Mouse (Mus musculus) G1E (cell line): Measurements from ENCODE around the gene D3Ertd751e. TPM values are rescaled to one million over a fixed set of nuclear protein-coding genes. Genes with fewer than 3 reads are reported as not detected.

ENCODE experiments used
- ATAC-seq: 2 replicates; pipeline ENCODE4 v1.8.0; 2016; ENCODE audit warnings: mild to moderate bottlenecking; ENCODE audit not compliant: insufficient number of reproducible peaks, poor library complexity, low FRiP score, severe bottlenecking; ENCODE audit errors: extremely low read depth
- DNase-seq: peaks from one replicate; pipeline ENCODE4 v3.0.0; 2012; ENCODE audit warnings: low spot score
- H3K27me3 ChIP-seq: 2 replicates; pipeline ENCODE4 v1.6.1; 2012; ENCODE audit warnings: mild to moderate bottlenecking, low read length, inconsistent platforms; ENCODE audit not compliant: insufficient read depth
- H3K36me3 ChIP-seq: replicated peaks from 2 replicates; pipeline ENCODE3; 2012; ENCODE audit warnings: mild to moderate bottlenecking, inconsistent platforms
- H3K4me1 ChIP-seq: 2 replicates; pipeline ENCODE4 v1.6.1; 2012; ENCODE audit warnings: low read depth, low read length, inconsistent platforms, mixed read lengths; ENCODE audit not compliant: insufficient read depth
- H3K4me3 ChIP-seq: 2 replicates; pipeline ENCODE4 v1.5.1; 2012; ENCODE audit warnings: low read depth, mild to moderate bottlenecking, inconsistent platforms, low read length, moderate library complexity, mixed read lengths
- H3K9me3 ChIP-seq: replicated peaks from 2 replicates; pipeline ENCODE4 v1.6.1; 2012; ENCODE audit warnings: inconsistent platforms
- CTCF ChIP-seq: IDR thresholded peaks from 2 replicates; pipeline ENCODE4 v1.5.1; 2012; ENCODE audit warnings: low read depth, low read length, inconsistent platforms, mixed read lengths
- GATA1 ChIP-seq: IDR thresholded peaks from 2 replicates; pipeline ENCODE4 v1.6.1; 2012; ENCODE audit warnings: borderline replicate concordance, low read length, inconsistent platforms, mixed read lengths
- GATA2 ChIP-seq: IDR thresholded peaks from 2 replicates; pipeline ENCODE4 v1.6.1; 2012; ENCODE audit warnings: low read depth, low read length, inconsistent platforms, borderline replicate concordance
- POLR2AphosphoS5 ChIP-seq: IDR thresholded peaks from 2 replicates; pipeline ENCODE4 v1.6.1; 2012; ENCODE audit warnings: low read depth, low read length, inconsistent platforms; ENCODE audit not compliant: insufficient replicate concordance
- TAL1 ChIP-seq: conservative IDR thresholded peaks from 2 replicates; pipeline ENCODE4 v1.6.1; 2012; ENCODE audit warnings: low read depth, low read length, inconsistent platforms, mixed read lengths
- polyA plus RNA-seq: library from polyadenylated mRNA; stranded (reverse); fragments of >175 nt; gene quantifications from 2 replicates; pipeline ENCODE4 v1.2.3, GENCODE M21; 2012
- total RNA-seq, 2 experiments: library from RNA; stranded (forward) in 1 of 2; stranded (reverse) in 1 of 2; fragments of 200-1000 nt in 1 of 2; fragments of >200 nt in 1 of 2; fragmentation: Nextera tagmentation in 1 of 2; gene quantifications; 2 replicates each; pipeline ENCODE4 v1.2.3; 2014 to 2017

D3Ertd751e gene
- total and polyA plus RNA-seq, 3 experiments = 1.3 to 23.5 (median 15.1) TPM

- no peak overlapping the region for H3K4me3 ChIP-seq
- no peak for TF ChIP-seq POLR2AphosphoS5
- no peak for TF ChIP-seq GATA2
- no peak for TF ChIP-seq TAL1
- no peak for TF ChIP-seq CTCF
- no peak for TF ChIP-seq GATA1
- ATAC-seq (no peak), DNase-seq (no peak)
- H3K36me3 ChIP-seq = no peaks in the 10 kb centered on the region
- no peaks in the 10 kb centered on the region for H3K9me3 ChIP-seq
- H3K4me1 ChIP-seq = no peaks in the 10 kb centered on the region
- H3K27me3 ChIP-seq = no peaks in the 10 kb centered on the region
Measured at GRCm38 (mm10) chr3:41812447-41812846, 70.0 kb downstream of the D3Ertd751e start.

Other genes starting within 250 kb of the D3Ertd751e start
- gene Jade1, start 186.9 kb upstream of the D3Ertd751e start, total RNA-seq (2014; fragmentation: Nextera tagmentation) = 129 and 146 TPM in 2 replicates
- 138 and 159 TPM in 2 replicates for gene Jade1, start 186.9 kb upstream of the D3Ertd751e start, total RNA-seq (2017)
- gene Jade1, start 186.9 kb upstream of the D3Ertd751e start, polyA plus RNA-seq = 48.2 and 63.7 TPM in 2 replicates
- 32.2 and 36.5 TPM in 2 replicates for gene Sclt1, start 97 bp upstream of the D3Ertd751e start, total RNA-seq (2014; fragmentation: Nextera tagmentation)
- 18.5 and 21.9 TPM in 2 replicates for gene Sclt1, start 97 bp upstream of the D3Ertd751e start, total RNA-seq (2017)
- gene Sclt1, start 97 bp upstream of the D3Ertd751e start, polyA plus RNA-seq = 7.6 and 8.3 TPM in 2 replicates